In genomic region chr9:32836371-32836770, GRCm38 (mm10) we compare ENCODE assay signal across 14 mouse cellular contexts.
DNase-seq lines count a peak whose midpoint lies in the region; ATAC-seq and TF ChIP-seq lines count a peak whose summit lies in the region.
"Had no signal": no experiment of that assay in that cellular context is flagged by ENCODE, and none has a peak within 500 bp of the region (broad histone marks: within the 10 kb centered on the region; RNA-seq: fewer than 3 reads in every experiment).

No protein-coding gene starts in this region.

- intact Hi-C loops in heart, postnatal 25 days (cut with DNase I), result loop anchor here (10.0 kb wide), 3 partner anchors 48 to 248 kb away; no protein-coding TSS in a partner anchor
- intact Hi-C loops in left cerebral cortex, postnatal 10 days (cut with DNase I), result no loop called here

- H3K36me3 ChIP-seq in heart, postnatal 0 days (replicated peaks; ENCODE audit: control insufficient read depth, insufficient read depth, low read length), result no peaks in the 10 kb centered on the region

- H3K9ac ChIP-seq in heart, postnatal 0 days (replicated peaks; ENCODE audit: low read depth, low read length), result no peak overlapping the region

- no peak for TF ChIP-seq EP300 in heart, postnatal 0 days (IDR thresholded peaks at IDR 0.05; ENCODE audit: low read depth)

- no peak overlapping the region for H3K4me2 ChIP-seq in heart, postnatal 0 days (ENCODE audit: low read depth, low read length)
- H3K4me2 ChIP-seq: midbrain, embryonic 11.5 days had no signal

- TF ChIP-seq CTCF in heart, postnatal 0 days (IDR thresholded peaks at IDR 0.05; ENCODE audit: low read depth), result no peak

- H3K4me3 ChIP-seq in heart, postnatal 0 days (ENCODE audit: low read depth, low read length), result no peak overlapping the region

- WGBS in heart, postnatal 0 days, result 64% methylated on average over 5 of the region's 5 CpGs

- H3K4me1 ChIP-seq in heart, postnatal 0 days (ENCODE audit: control insufficient read depth, insufficient read depth), result peaks cover 12% of the 10 kb centered on the region

- no peaks in the 10 kb centered on the region for H3K9me3 ChIP-seq in heart, postnatal 0 days (replicated peaks; ENCODE audit: control insufficient read depth, low read length)

- no peak for ATAC-seq in heart, postnatal 0 days (ENCODE audit: insufficient read depth, low read depth)

- peak overlapping the region; percentile 8; the same call in 1 of the 2 replicates for H3K27ac ChIP-seq in heart, postnatal 0 days (ENCODE audit: low read depth)
- H3K27ac ChIP-seq: macrophage had no signal

- no peaks in the 10 kb centered on the region for H3K27me3 ChIP-seq in heart, postnatal 0 days (ENCODE audit: control insufficient read depth, insufficient read depth, low read length)
- H3K27me3 ChIP-seq: CH12.LX had no signal

- DNase-seq in heart, postnatal 0 days (ENCODE audit: low spot score), result no peak
- no peak for DNase-seq in heart, postnatal 25 days (ENCODE audit: low spot score)
- DNase-seq in Muller cell, postnatal 12 days (ENCODE audit: inconsistent ontology term), result peak; percentile 81
- DNase-seq in embryo, embryonic 9.5 days (ENCODE audit: extremely low spot score), result peak; percentile 27
- peak; percentile 12 for DNase-seq in retina, embryonic 14.5 days (ENCODE audit: low spot score)
- no peak for DNase-seq in kidney, adult 8-10 months
- DNase-seq in left cerebral cortex, postnatal 10 days (ENCODE audit: extremely low spot score in 1 of 2, low spot score in 2 of 2), result no peak
- DNase-seq: adrenal gland, postnatal 10 days; cerebellum, adult 9-11 months; kidney, postnatal 4 days; lung, adult 2 months had no signal

Comparison
In these comparisons a context has a peak if more than half of its experiments do, and no peak if none do; other contexts are left out.
1. DNase-seq: peak in Muller cell, postnatal 12 days (single experiment), embryo, embryonic 9.5 days (single experiment) and retina, embryonic 14.5 days (single experiment); none in heart, postnatal 0 days (single experiment), heart, postnatal 25 days (single experiment), kidney, adult 8-10 months (0 of 2) and left cerebral cortex, postnatal 10 days (0 of 2).